Mouse (Mus musculus) erythroblast, embryonic 14.5 days (primary cell): ENCODE measurements at regions not wholly inside any gene's neighbourhood (a gene's known extent, or its start where the extent isn't known, plus 50 kb on each side); places are given as distances from the start of the nearest gene placed in this dataset.

ENCODE experiments used
- GATA1 ChIP-seq: IDR thresholded peaks from 2 replicates; pipeline ENCODE4 v1.6.1; 2012; ENCODE audit warnings: low read length, inconsistent platforms, mixed read lengths
- TAL1 ChIP-seq: IDR thresholded peaks from 3 replicates; pipeline ENCODE4 v1.6.1; 2012; ENCODE audit warnings: low read length, inconsistent platforms, mixed read lengths

DNA sequence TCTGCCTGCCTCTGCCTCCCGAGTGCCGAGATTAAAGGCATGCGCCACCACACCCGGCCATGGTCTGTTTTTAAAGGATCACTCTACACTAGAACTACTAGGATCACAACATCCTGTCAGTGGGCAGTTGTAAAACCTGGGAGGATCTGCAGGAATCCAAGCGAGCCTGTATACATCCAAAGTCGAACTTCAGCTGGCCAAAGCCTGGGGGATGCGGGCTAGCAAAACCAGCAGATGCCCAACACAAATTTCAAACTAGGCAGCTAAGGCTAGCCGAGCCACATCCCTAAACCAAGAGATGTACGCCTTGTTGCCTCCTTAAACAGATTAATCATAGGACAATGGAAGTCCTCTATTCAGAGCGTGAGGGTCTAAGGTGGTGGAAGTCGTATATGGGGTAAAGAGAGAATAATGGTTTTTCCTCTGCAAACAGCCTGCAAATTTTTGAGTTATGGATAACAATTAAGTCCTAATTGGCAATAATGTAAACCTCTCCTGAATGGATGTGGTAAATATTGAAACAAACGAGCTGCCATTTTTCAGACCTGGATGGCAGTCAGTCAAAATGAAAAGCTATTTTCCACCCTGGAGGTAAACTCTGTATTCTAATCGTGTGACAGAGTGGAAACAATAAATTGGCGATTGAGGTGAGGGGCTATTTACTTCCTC is 309.2 kb downstream of the Cbln4 start:
- TF ChIP-seq TAL1 (no peak), GATA1 (no peak)
